Mouse (Mus musculus): ENCODE measurements around the gene Gm9837.

Gene Gm9837

GRCm38 (mm10) chr11:53486822-53487594 lies 16.7 kb upstream of the Gm9837 start:
- DNase-seq (ENCODE audit: low read depth, low spot score): no peak

DNA sequence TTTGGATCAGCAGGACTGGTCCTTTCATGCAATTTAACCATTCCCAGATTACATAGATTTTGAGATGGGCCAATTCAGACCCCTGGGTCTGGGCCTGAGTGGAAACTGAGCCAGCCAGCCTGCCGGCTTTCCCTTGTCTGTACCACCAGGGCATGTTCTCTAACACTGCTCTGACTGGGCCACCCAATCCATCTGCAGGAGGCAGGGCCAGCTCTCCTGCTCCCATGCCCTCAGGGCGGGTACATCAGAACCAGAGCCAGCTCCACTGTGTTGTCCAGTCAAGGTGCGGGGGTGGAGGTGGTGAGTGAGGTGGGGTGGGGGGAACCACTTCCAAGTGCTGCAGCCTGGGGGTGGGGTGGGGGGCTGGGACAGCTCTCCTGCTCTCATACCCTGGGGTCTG lies 16.1 kb upstream of the Gm9837 start:
- DNase-seq (ENCODE audit: low read depth, low spot score): no peak

DNA sequence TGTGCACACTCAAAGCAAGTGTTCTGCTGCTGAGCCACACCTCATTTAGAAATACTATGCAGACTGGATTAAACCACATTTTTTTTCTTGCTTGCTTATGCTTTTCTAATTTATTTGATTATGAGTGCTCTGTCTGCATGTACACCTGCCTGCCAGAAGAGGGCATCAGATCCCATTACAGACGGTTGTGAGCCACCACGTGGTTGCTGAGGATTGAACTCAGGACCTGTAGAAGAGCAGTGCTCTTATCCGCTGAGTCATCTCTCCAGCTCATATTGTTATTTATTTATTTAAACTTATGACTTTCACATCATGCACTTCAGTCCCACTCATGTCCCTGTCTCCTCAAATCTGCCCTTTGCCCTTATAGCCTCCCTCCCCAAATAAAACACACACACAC lies 15.4 kb upstream of the Gm9837 start:
- DNase-seq (ENCODE audit: low read depth, low spot score): no peak

DNA sequence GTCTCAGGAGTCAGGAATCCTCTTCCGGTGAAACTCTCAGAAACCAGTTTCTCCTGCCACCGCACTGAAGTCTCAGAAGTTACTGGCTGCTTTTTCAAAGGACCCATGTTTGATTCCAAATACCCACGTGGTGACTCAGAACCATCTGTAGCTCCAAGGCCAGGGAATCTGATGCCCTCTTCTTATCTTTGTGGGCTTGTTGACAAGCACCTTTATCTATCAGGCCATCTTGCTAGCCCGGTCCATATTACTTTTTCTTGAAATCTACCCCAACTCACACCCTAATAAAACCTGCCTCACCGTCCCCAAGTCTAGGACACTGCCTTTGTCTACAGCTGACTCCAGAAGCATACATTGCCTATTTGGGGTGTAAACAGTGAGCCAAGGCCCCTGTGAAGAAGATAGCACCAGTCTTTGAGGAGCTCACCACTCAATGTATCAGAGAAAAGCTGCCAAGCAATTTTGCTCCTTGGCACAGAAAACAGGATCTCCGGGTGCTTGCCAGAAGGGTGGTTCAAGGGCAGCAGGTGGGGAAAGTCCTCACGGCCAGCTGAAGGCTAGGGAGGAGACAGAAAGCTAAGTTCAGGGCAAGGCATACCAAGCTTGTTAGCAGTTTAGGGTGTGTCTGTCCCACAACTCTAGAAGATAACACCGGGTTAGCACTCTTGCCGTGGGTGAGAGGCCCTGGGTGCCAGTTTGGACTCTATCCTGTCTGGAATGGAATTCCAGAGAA lies 13.0 kb upstream of the Gm9837 start:
- DNase-seq (ENCODE audit: low read depth, low spot score): no peak

GRCm38 (mm10) chr11:53481088-53481730 lies 10.9 kb upstream of the Gm9837 start:
- no peak for DNase-seq (ENCODE audit: low read depth, low spot score)

GRCm38 (mm10) chr11:53479783-53480301 lies 9.6 kb upstream of the Gm9837 start, which contains the start of the genes Gm9945 and Sowaha:
Gene Gm9945, plus strand, starts transcription at chr11:53480166.
Gene Sowaha, minus strand, starts transcription at chr11:53480274.
- DNase-seq (ENCODE audit: low read depth, low spot score): no peak

GRCm38 (mm10) chr11:53479171-53479782 lies 9.0 kb upstream of the Gm9837 start:
- no peak for DNase-seq (ENCODE audit: low read depth, low spot score)

DNA sequence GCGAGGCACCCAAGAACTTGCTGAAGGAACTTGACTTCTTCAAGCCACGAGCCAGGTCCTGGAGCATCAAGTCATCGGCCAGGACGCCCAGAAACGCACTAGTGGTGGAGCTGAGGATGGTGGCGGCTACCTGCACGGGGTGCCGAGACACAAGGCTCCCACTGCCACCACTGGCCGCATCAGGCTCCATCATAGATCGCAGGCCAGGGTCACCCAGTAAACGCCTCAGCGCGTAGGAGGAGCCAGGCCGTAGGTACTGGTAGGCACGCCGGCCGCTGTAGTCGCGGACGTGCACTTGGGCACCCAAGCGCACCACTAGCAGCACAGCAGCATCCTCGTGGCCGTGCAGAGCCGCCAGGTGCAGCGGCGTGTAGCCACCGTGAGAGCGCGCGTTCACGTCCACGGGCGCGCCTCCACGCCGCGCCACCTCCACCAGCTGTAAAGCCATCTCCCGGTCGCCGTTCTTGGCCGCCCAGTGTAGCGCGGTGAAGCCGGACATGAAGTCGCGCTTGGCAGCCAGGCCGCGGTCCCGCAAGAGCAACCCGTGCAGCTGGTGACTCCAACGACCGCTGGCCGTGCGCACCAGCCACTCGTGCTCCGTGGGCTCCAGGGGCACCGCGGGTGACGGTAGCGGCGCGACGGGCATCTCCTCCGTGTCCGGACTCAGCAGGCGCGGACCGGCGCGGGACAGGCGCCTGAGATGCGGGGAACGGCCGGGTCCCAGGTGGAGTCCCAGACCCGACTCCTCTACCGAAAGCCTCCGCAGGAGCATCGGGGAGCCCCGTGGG lies 8.3 kb upstream of the Gm9837 start:
- DNase-seq (ENCODE audit: low read depth, low spot score): no peak

GRCm38 (mm10) chr11:53477833-53478232 lies 7.6 kb upstream of the Gm9837 start:
- DNase-seq (ENCODE audit: low read depth, low spot score): no peak

GRCm38 (mm10) chr11:53475620-53476019 lies 5.3 kb upstream of the Gm9837 start:
- no peak for DNase-seq (ENCODE audit: low read depth, low spot score)

DNA sequence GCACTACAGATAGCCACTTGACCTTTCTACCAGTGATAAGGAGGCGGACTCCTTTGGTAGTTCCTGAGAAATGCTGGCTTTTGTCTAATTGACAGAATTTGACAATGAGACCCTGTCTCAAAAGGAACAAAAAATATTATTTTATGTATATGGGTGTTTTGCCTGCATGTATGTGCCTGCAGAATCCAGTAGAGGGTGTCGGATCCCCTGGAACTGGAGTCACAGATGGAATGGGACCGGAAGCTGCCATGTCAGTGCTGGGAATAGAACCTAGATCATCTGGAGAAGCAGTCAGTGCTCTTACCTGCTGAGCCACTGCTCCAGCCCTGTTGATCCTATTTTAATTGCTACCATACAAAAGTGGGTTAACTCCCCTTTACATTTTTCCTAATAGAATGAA lies 2.4 kb upstream of the Gm9837 start:
- DNase-seq (ENCODE audit: low read depth, low spot score): no peak

DNA sequence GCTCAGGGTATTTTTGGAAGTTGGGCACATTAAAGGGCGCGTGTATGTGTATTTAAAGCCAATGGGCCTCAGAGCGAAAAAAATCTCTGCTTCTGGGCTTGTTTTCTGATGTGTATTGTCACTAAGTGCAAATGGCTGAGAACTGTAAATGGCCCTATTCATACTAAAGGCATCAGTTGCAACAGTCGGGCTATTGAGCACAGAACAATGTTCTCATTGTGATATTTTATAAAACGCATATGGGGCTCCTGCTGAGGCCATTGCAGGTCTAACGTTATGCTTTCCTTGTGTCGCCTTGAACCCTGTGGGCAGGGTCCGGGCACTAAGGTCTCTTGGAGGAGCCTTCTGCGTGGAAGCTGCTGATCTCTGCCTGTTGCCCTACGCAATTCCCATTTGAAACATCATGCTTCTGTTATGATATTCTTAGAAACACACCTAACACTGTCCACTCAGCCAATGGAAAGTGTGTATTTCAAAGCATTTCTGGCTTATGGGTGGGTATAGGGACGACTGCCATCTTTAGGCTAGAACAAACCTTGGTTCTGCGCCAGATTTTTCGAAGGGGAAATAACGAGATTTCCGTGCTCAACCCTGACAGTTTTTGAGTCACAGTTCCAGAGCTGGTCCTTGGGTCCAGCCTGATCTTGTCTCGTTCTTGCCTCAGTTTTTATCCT lies 848 bp downstream of the Gm9837 start:
- DNase-seq (ENCODE audit: low read depth, low spot score): no peak

DNA sequence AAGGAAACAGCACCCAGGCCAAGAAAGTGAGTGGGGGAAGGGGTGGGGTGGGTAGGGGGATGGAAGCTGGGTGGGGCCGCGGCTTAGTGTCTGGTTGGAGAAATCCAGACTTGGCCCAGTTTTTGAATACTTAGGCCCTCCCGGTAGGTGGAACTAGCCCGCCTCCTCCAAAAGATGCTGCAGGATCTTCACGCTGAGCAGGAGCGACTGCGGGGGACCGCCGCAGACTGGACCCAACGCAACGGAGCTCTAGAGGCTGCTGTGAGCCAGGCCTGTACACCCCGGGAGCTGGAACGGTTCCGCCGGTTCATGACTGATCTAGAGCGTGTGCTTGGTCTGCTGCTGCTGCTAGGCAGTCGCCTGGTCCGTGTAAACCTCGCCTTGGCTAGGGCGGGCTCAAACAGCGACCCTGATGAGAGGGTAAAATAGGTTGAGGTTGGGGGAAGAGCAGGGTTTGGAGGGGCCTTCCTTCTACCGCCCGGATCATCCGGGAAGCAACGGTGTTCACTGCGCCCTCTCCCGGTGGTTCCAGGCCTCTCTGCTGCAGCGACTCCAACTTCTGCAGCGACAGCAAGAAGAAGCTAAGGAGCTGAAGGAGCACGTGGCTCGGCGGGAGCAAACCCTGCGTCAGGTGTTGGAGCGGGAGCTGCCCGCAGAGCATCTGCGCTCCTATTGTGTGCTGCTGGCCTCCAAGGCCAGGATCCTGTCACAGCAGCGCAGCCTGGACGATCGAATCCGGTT lies 3.9 kb downstream of the Gm9837 start:
- peak; percentile 57 for DNase-seq (ENCODE audit: low read depth, low spot score)

- no peak for DNase-seq (ENCODE audit: low read depth, low spot score)
Observed at GRCm38 (mm10) chr11:53463551-53464424, 6.5 kb downstream of the Gm9837 start.

GRCm38 (mm10) chr11:53461727-53462126 lies 8.6 kb downstream of the Gm9837 start:
- DNase-seq (ENCODE audit: low read depth, low spot score): no peak

- no peak for DNase-seq (ENCODE audit: low read depth, low spot score)
Observed at GRCm38 (mm10) chr11:53460192-53460591, 10.1 kb downstream of the Gm9837 start.

GRCm38 (mm10) chr11:53458996-53459395 lies 11.3 kb downstream of the Gm9837 start:
- no peak for DNase-seq (ENCODE audit: low read depth, low spot score)

- DNase-seq (ENCODE audit: low read depth, low spot score): no peak
Observed at GRCm38 (mm10) chr11:53457372-53457954, 12.8 kb downstream of the Gm9837 start.
